Mouse (Mus musculus) liver, embryonic 14.5 days (tissue): ENCODE measurements around the gene Gdpd4. TPM values are rescaled to one million over a fixed set of nuclear protein-coding genes. Genes with fewer than 3 reads are reported as not detected.

Experiments
- ATAC-seq: fragments of 200-750 bp; cut with Nextera tagmentation; 2 replicates; pipeline ENCODE4 v1.8.0; 2017; ENCODE audit warnings: moderate number of reproducible peaks, mild to moderate bottlenecking, moderate library complexity; ENCODE audit not compliant: insufficient read depth
- DNase-seq, 3 experiments: peaks; one replicate each; pipeline ENCODE4 v3.0.0-alpha.2; 2012 to 2013; ENCODE audit warnings: low read depth in 3 of 3, low spot score in 3 of 3
- H3K27ac ChIP-seq: fragments of 300-500 bp; sonication (generic); 2 replicates; pipeline ENCODE4 v1.5.1; 2014; ENCODE audit warnings: moderate library complexity, mild to moderate bottlenecking, control low read depth, inconsistent platforms
- H3K27me3 ChIP-seq: fragments of 300-500 bp; sonication (generic); 2 replicates; pipeline ENCODE4 v1.6.1; 2014; ENCODE audit warnings: mild to moderate bottlenecking, low read length, moderate library complexity; ENCODE audit not compliant: control insufficient read depth, insufficient read depth
- H3K36me3 ChIP-seq: fragments of 300-500 bp; sonication (generic); replicated peaks from 2 replicates; pipeline ENCODE4 v1.6.1; 2014; ENCODE audit warnings: low read depth; ENCODE audit not compliant: control insufficient read depth, insufficient read depth
- H3K4me1 ChIP-seq, 2 experiments: fragments of 200-500 bp in 1 of 2; fragments of 300-500 bp in 1 of 2; sonication (generic) in 1 of 2; replicated peaks; 2 replicates each; pipeline ENCODE4 v1.6.1; 2012 to 2014; ENCODE audit warnings: antibody characterized with exemption in 1 of 2, inconsistent platforms in 1 of 2, low read length in 1 of 2; ENCODE audit not compliant: control insufficient read depth in 2 of 2, insufficient read depth in 2 of 2
- H3K4me2 ChIP-seq: fragments of 300-500 bp; sonication (generic); 2 replicates; pipeline ENCODE4 v1.6.1; 2014; ENCODE audit warnings: low read depth, mild to moderate bottlenecking, control low read depth, moderate library complexity
- H3K4me3 ChIP-seq, 2 experiments: fragments of 200-500 bp in 1 of 2; fragments of 300-500 bp in 1 of 2; sonication (generic) in 1 of 2; 2 replicates each; pipeline ENCODE4 v1.5.1; 2012 to 2014; ENCODE audit warnings: low read depth in 2 of 2, low read length in 2 of 2, mild to moderate bottlenecking in 2 of 2, control low read depth in 1 of 2, inconsistent platforms in 1 of 2, moderate library complexity in 1 of 2; ENCODE audit not compliant: insufficient read depth in 1 of 2
- H3K9ac ChIP-seq: fragments of 300-500 bp; sonication (generic); replicated peaks from 2 replicates; pipeline ENCODE4 v1.6.1; 2014; ENCODE audit warnings: mild to moderate bottlenecking, control low read depth, moderate library complexity
- H3K9me3 ChIP-seq: fragments of 300-500 bp; sonication (generic); 2 replicates; pipeline ENCODE4 v1.6.1; 2016; ENCODE audit warnings: low read length, mixed read lengths; ENCODE audit not compliant: control insufficient read depth
- CTCF ChIP-seq: IDR thresholded peaks from 2 replicates; pipeline ENCODE4 v1.5.1; 2016; ENCODE audit warnings: antibody characterized with exemption, low read depth, control low read depth
- EP300 ChIP-seq: IDR thresholded peaks from 2 replicates; pipeline ENCODE4 v1.6.1; 2016; ENCODE audit warnings: antibody characterized with exemption, low read depth
- WGBS: fragments of 180-500 bp; shearing (Covaris S2); extraction: QIAGEN DNeasy Blood & Tissue Kit; methylation state at CpG from one replicate; pipeline ENCODE4 v1.1.7; 2014; ENCODE audit not compliant: insufficient replicate concordance; 5-methylcytosine and 5-hydroxymethylcytosine counted together
- polyA plus RNA-seq, 2 experiments: library from polyadenylated mRNA; depleted of rRNA in 1 of 2; stranded (reverse) in 1 of 2; unstranded in 1 of 2; fragments of >200 nt; fragmentation: Nextera tagmentation in 1 of 2; extraction: Ambion mirVana in 1 of 2; gene quantifications; 2 replicates each; pipeline versions ENCODE4 v1.2.1 to v1.2.3; 2012 to 2014

The Gdpd4 gene
- polyA plus RNA-seq, 2 experiments: not detected

GRCm38 (mm10) chr7:98082376-98082775 lies 162.6 kb downstream of the Gdpd4 start:
- no peak overlapping the region for H3K4me3 ChIP-seq
- H3K9me3 ChIP-seq: no peaks in the 10 kb centered on the region
- no peaks in the 10 kb centered on the region for H3K36me3 ChIP-seq
- DNase-seq (no peak), ATAC-seq (no peak)
- H3K9ac ChIP-seq: no peak overlapping the region
- H3K27ac ChIP-seq: no peak overlapping the region
- H3K4me1 ChIP-seq: 0 out of 4 replicates have a peak, but pooled peaks cover 0 to 2% of the 10 kb centered on the region in 2 experiments
- 30% methylated on average over 5 of the region's 5 CpGs for WGBS
- no peak for TF ChIP-seq EP300
- no peak for TF ChIP-seq CTCF
- H3K4me2 ChIP-seq: no peak overlapping the region
- H3K27me3 ChIP-seq: no peaks in the 10 kb centered on the region

DNA sequence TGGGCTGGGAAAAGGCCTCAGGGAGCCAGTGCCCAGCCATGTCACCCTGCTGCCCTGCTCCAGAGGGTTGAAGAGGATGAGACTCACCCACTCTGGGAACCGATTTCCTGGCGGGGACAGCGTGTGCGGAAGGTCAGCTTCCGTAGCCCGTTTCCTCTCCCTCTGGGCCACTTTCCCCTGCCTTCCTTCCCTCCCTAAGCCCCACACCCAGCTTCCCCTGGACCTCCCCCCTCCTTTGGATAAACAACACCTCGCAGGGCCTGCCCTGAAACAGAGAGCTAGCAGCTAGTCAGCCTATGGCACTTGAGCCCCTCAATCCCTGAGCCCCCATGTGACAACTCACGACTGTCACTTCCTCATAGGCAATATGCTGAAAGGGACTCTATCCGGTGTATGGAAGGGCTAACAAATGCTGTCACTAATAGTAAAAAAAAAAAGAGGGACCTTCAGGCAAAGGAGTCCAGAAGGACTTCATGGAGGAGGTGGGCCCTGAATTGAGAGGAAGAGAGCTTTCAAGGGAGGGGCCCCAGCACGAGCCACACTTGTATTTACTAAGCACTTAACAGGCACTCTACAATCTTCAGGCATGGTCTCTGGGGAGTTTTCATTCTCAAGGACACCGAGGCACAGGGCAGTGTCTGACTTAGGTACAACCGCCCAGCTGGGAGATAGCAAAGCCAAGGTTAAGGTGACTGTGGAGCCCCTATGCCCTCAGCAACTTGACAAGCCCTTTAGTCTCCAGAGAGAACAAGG lies 165.0 kb downstream of the Gdpd4 start:
- H3K27ac ChIP-seq: no peak overlapping the region
- H3K4me3 ChIP-seq: peak overlapping the region; percentile 7 to 34; a peak in 3 of 4 replicates

DNA sequence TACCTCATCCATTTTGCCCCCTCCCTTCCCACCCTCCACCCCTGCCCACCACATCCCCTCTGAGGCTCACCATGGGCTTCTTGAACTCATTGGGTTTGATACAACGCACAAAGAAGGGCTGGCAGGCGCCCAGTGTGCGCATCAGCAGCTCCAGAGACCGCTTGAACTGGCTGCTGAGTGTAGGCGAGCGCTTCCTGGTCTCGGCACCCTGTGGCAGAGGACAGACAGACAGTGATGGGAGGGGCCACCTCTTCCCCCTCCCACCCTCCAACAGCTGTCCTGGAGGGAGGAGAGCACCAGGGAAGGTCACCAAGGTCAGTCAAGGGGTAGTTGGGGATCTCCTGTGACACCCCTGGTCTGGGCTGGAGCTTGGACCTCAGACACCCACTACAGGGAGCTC lies 165.6 kb downstream of the Gdpd4 start:
- Histone ChIP-seq H3K9ac (no peak overlapping the region), H3K27ac (no peak overlapping the region), H3K4me1 (0 out of 4 replicates have a peak, but pooled peaks cover 0 to 2% of the 10 kb centered on the region in 2 experiments), H3K36me3 (no peaks in the 10 kb centered on the region), H3K9me3 (no peaks in the 10 kb centered on the region), H3K4me2 (peak overlapping the region; percentile 33; the same call in 1 of the 2 replicates), H3K4me3 (peak overlapping the region; percentile 7 to 34; a peak in 3 of 4 replicates), H3K27me3 (no peaks in the 10 kb centered on the region)
- 21% methylated on average over 7 of the region's 7 CpGs for WGBS
- TF ChIP-seq EP300 (no peak), CTCF (no peak)
- ATAC-seq (peak; percentile 40; the same call in 1 of the 2 replicates), DNase-seq (no peak)

More for the DNA sequence above, 165.0 kb downstream of the Gdpd4 start:
- DNase-seq: no peak
- no peaks in the 10 kb centered on the region for H3K9me3 ChIP-seq
- 21% methylated on average over 12 of the region's 12 CpGs for WGBS
- ATAC-seq: no peak
- no peaks in the 10 kb centered on the region for H3K36me3 ChIP-seq
- 0 out of 4 replicates have a peak, but pooled peaks cover 0 to 2% of the 10 kb centered on the region in 2 experiments for H3K4me1 ChIP-seq
- TF ChIP-seq EP300: no peak
- no peak for TF ChIP-seq CTCF
- H3K4me2 ChIP-seq: peak overlapping the region; percentile 33
- no peak overlapping the region for H3K9ac ChIP-seq
- no peaks in the 10 kb centered on the region for H3K27me3 ChIP-seq

DNA sequence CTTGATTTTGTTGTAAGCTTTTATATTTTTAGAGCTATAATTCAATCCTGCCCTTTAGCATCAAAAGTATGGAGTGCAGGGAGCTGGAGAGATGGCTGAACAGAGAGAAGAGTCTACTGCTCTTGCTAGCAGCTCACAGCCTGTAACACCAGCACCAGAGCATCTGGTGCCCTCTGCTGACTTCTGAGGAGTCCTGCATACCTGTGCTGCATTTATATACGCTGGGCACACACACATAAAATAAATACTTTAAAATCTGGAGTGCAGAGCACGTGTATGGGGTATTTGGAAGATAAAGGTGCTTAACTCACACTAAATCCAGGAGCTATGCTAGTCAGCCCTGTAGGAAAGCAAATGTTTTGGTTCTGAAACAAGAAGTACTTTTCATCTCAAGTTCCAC lies 166.6 kb downstream of the Gdpd4 start:
- Histone ChIP-seq H3K36me3 (no peaks in the 10 kb centered on the region), H3K27ac (no peak overlapping the region), H3K4me1 (0 out of 4 replicates have a peak, but pooled peaks cover 0 to 2% of the 10 kb centered on the region in 2 experiments), H3K9me3 (no peaks in the 10 kb centered on the region), H3K4me2 (no peak overlapping the region), H3K9ac (no peak overlapping the region), H3K27me3 (no peaks in the 10 kb centered on the region), H3K4me3 (no peak overlapping the region)
- no peak for TF ChIP-seq EP300
- peak; percentile 55 for TF ChIP-seq CTCF
- WGBS: 36% methylated on average over 2 of the region's 2 CpGs
- ATAC-seq: no peak
- no peak for DNase-seq

DNA sequence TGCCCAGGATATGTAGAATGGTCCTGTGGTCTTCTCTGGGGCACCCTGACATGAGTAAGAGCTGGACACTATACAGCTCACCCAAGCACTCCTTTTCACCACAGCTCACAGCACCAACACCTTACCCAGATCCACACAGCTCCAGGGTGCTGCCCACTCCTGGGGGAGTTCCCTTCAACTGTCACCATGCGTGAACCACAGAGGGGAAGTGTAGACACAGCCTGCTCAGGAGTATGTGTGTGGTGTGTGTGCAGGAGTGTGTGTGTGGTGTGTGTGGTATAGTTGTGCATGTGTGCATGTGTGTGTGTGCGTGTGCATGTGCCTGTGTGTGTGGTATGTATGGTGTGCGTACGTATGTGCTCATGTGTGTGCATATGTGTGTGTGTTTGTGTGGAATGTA lies 176.1 kb downstream of the Gdpd4 start:
- 77% methylated on average over 4 of the region's 4 CpGs for WGBS
- ATAC-seq: no peak
- TF ChIP-seq EP300: no peak
- TF ChIP-seq CTCF: no peak
- Histone ChIP-seq H3K36me3 (no peaks in the 10 kb centered on the region), H3K9me3 (no peaks in the 10 kb centered on the region), H3K4me2 (no peak overlapping the region), H3K9ac (no peak overlapping the region), H3K4me3 (no peak overlapping the region), H3K27me3 (no peaks in the 10 kb centered on the region), H3K27ac (no peak overlapping the region), H3K4me1 (no peaks in the 10 kb centered on the region)
- DNase-seq: no peak
